Mouse (Mus musculus): ENCODE results near the gene Skint9.
"Not testable (repeated sequence)": the region's sequence is repeated elsewhere in the genome, so short reads cannot be mapped to it uniquely, and the experiment has no call there.

Gene Skint9

GRCm38 (mm10) chr4:112433885-112434284 is at the start of gene Skint9:
Gene Skint9 (minus strand): TSS chr4:112433985.
- DNase-seq (ENCODE audit: low spot score), result no peak

- DNase-seq (ENCODE audit: low spot score), result no peak
These were observed 1.1 kb downstream of the Skint9 start for GRCm38 (mm10) chr4:112432685-112433084.

DNA sequence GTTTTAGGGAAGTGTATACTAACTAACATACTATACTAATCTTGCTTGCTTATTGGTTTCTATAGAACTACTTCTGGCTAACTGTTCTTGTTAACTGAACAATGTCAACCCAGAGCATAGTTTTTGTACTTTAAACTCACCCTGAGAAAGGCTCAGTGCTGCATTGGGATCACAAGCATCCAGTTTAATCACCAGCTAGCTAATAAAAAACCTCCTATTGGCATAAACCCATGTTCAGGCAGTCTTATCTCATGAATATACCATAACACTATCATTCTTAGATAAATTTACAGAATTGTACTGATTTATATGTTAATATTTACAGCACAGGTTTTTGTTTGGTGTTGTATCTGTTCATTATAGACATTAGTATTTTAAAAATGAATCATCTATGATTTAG is 1.6 kb downstream of the Skint9 start:
- DNase-seq (ENCODE audit: low spot score), result no peak

- DNase-seq (ENCODE audit: low spot score), result not testable (repeated sequence)
These were observed 84.7 kb downstream of the Skint9 start for GRCm38 (mm10) chr4:112349111-112349510.

Measured in testis, postnatal 14 days (tissue).